Mouse (Mus musculus): ENCODE measurements around the gene Rbm24.

The Rbm24 gene

GRCm38 (mm10) chr13:46433880-46434560 is 15.8 kb downstream of the Rbm24 start:
- DNase-seq (ENCODE audit: extremely low read depth, insufficient read length, low spot score): no peak

- DNase-seq (ENCODE audit: extremely low read depth, insufficient read length, low spot score): no peak
Measured at GRCm38 (mm10) chr13:46438960-46439359, 20.7 kb downstream of the Rbm24 start.

GRCm38 (mm10) chr13:46444021-46444420 is 25.8 kb downstream of the Rbm24 start:
- DNase-seq (ENCODE audit: extremely low read depth, insufficient read length, low spot score): no peak

- no peak for DNase-seq (ENCODE audit: extremely low read depth, insufficient read length, low spot score)
Measured at GRCm38 (mm10) chr13:46446062-46446461, 27.8 kb downstream of the Rbm24 start.

- no peak for DNase-seq (ENCODE audit: extremely low read depth, insufficient read length, low spot score)
Measured at GRCm38 (mm10) chr13:46448276-46448675, 30.0 kb downstream of the Rbm24 start.

DNA sequence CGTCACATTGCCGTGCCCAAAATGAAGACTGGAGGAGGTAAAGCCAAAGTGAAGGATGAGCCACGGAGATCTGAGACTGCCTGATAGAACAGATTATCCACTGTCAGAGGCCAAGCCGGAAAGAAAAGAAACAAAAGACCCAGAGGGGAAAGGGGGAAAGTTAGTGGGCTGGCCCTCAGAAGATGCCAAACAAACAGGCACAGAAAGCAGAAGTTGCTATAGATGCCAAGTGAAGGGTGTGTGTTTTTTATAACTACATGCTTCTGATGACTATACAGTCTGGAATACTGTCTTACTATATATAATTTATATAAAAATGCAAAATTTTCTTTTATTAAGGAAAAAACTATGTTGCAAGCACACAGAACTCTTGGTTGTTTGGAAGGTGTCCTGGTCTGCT is 31.7 kb downstream of the Rbm24 start:
- DNase-seq (ENCODE audit: extremely low read depth, insufficient read length, low spot score): no peak

DNA sequence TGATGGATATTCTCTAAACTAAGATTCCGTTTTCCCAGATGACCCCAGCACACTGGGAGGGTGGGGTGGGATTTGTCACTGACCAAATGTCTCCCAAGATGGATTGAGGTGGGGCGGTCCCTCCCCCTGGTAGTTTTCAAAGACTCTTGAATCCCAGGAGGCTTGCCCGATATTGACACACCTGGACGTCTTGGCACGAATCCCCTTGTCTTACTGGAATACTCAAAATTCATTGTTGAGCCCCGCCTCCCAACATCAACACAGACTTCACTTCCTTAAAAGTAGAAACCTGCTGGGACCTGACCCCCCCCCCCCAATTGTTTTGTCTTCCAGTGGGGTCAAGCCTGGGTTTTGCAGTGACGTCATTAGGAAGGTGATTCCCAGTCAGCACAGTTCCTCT is 32.4 kb downstream of the Rbm24 start:
- DNase-seq (ENCODE audit: extremely low read depth, insufficient read length, low spot score): no peak

- no peak for DNase-seq (ENCODE audit: extremely low read depth, insufficient read length, low spot score)
Measured at GRCm38 (mm10) chr13:46451548-46451947, 33.3 kb downstream of the Rbm24 start.

DNA sequence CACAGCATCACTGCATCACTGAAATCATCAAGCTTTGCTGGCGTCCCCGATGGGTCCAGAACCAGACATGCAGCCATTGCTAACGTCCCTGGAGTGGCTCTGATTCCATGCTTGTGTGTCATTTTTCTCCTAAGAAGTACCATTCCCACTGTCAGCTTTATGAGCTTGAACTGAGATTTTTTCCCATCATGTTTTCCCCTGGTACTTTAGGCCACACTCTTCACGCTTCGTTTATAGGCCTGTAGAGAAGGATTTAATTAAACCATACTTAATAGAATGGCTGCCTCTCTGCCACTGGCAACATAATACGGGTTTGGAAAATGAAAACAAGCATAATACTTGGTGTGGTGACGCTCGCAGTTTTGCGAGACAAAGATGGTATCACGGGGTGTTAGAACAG is 41.3 kb downstream of the Rbm24 start:
- no peak for DNase-seq (ENCODE audit: extremely low read depth, insufficient read length, low spot score)

DNA sequence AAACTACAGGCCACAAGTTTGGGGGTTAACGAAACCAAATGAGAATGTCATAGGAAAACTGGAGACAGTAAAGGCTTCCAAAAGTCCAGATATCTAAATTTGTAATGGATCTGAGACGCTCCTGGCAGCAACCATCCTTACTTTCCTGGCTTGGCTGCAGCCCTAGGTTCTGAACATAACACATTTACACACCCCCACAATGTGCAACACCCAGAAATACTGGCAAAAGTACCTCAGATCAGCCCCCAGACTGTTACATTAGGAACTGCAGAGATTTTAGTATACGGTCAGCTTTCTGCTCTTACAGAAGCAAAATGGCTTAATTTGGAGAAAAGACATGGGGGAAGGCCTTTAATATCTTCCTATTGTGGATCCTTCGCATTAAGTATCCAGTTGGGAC is 44.0 kb downstream of the Rbm24 start:
- no peak for DNase-seq (ENCODE audit: extremely low read depth, insufficient read length, low spot score)

DNA sequence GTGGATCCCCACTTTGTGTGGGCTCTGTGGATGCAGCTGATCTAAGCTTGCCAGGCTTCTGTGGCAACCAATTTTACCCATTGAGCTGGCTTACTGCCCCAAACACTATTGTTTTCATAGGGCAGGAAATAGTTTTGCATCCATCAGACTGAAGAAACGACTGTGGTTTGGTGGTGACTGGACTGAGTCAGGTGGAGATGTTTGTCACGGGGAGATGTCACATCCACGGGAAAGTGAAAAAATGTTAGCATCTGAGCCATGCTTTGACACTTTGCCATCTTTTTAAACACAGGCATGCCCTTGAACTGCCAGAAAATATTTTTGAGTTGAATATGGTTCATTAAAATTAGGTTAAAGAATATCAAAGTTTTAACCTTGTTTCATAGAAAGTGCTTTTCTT is 45.5 kb downstream of the Rbm24 start:
- DNase-seq (ENCODE audit: extremely low read depth, insufficient read length, low spot score): no peak

GRCm38 (mm10) chr13:46468251-46468650 is 50.0 kb downstream of the Rbm24 start:
- DNase-seq (ENCODE audit: extremely low read depth, insufficient read length, low spot score): no peak

GRCm38 (mm10) chr13:46469536-46469935 is 51.3 kb downstream of the Rbm24 start:
- no peak for DNase-seq (ENCODE audit: extremely low read depth, insufficient read length, low spot score)
